ENCODE assay signal across 21 mouse cellular contexts in genomic region chr1:88851931-88852330, GRCm38 (mm10).
"Had no signal": no experiment of that assay in that cellular context is flagged by ENCODE, and none has a peak within 500 bp of the region (broad histone marks: within the 10 kb centered on the region; RNA-seq: fewer than 3 reads in every experiment).

No protein-coding gene starts in this region.

- H3K9ac ChIP-seq: kidney, embryonic 15.5 days; limb, embryonic 12.5 days; limb, embryonic 15.5 days; liver, embryonic 14.5 days; liver, postnatal 0 days; lung, embryonic 14.5 days; midbrain, embryonic 12.5 days; midbrain, embryonic 15.5 days; neural tube, embryonic 12.5 days; neural tube, embryonic 15.5 days had no signal

- ATAC-seq: liver, postnatal 0 days; lung, postnatal 0 days; midbrain, embryonic 15.5 days had no signal

- H3K4me2 ChIP-seq: kidney, embryonic 15.5 days; limb, embryonic 12.5 days; limb, embryonic 15.5 days; liver, embryonic 11.5 days; lung, embryonic 14.5 days; midbrain, embryonic 12.5 days; midbrain, embryonic 15.5 days; neural tube, embryonic 12.5 days; neural tube, embryonic 15.5 days had no signal

- H3K4me3 ChIP-seq: kidney, embryonic 15.5 days; limb, embryonic 12.5 days; limb, embryonic 15.5 days; midbrain, embryonic 12.5 days; midbrain, embryonic 15.5 days; neural tube, embryonic 12.5 days; neural tube, embryonic 15.5 days had no signal

- H3K36me3 ChIP-seq: kidney, embryonic 15.5 days; limb, embryonic 12.5 days; limb, embryonic 15.5 days; midbrain, embryonic 12.5 days; midbrain, embryonic 15.5 days; neural tube, embryonic 12.5 days; neural tube, embryonic 15.5 days had no signal

- H3K9me3 ChIP-seq: kidney, embryonic 15.5 days; limb, embryonic 12.5 days; limb, embryonic 15.5 days; midbrain, embryonic 12.5 days; midbrain, embryonic 15.5 days; neural tube, embryonic 12.5 days; neural tube, embryonic 15.5 days had no signal

- H3K27me3 ChIP-seq: kidney, embryonic 15.5 days; limb, embryonic 12.5 days; limb, embryonic 15.5 days; midbrain, embryonic 12.5 days; midbrain, embryonic 15.5 days; neural tube, embryonic 12.5 days; neural tube, embryonic 15.5 days had no signal

- DNase-seq: kidney, postnatal 14 days; left cerebral cortex, postnatal 4 days; liver, postnatal 0 days; lung, embryonic 14.5 days; right cerebral cortex, adult 18-20 months; right cerebral cortex, postnatal 14 days; right cerebral cortex, postnatal 4 days; thymus, adult 18-20 months; thymus, postnatal 36 days had no signal

- H3K27ac ChIP-seq: kidney, embryonic 15.5 days; limb, embryonic 12.5 days; limb, embryonic 15.5 days; liver, embryonic 14.5 days; macrophage; midbrain, embryonic 12.5 days; midbrain, embryonic 15.5 days; neural tube, embryonic 12.5 days; neural tube, embryonic 15.5 days; stomach, postnatal 0 days had no signal
